Mouse (Mus musculus): ENCODE results near the gene Prtn3.

Prtn3 gene

DNA sequence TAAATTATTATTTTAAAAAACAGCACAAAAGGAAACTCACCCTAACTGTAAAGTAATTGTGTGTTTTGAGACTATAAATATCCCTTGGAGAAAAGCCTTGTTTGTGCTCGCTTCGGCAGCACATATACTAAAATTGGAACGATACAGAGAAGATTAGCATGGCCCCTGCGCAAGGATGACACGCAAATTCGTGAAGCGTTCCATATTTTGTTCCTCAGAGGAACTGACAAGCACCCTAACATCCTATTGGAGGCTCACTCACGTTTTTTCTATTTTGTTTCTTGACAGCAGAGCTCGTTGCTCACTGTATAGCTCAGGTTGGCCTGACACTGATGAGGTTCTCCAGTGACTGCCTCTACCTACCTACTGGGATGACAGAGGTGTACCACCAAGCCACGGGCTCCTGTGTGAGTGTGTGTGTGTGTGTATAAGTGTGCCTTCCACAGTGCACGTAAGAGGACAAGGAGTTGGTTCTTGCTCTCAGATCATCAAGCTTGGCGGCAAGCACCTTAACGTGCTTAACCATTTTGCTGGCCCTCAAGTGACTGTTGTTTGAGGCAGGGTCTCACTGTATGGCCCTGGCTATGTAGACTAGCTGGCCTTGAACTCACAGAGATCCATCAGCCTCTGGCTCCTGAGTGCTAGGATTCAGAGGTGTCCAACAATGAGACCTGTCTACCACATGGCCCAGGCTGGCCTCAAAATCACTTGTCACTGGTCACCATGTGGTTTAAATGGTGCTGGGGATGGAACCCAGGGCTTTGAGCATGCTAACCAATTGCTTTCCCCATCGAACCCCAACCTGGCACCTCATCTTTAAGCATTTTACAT lies 35.0 kb downstream of the Prtn3 start:
- no peak for DNase-seq (ENCODE audit: low spot score)

DNA sequence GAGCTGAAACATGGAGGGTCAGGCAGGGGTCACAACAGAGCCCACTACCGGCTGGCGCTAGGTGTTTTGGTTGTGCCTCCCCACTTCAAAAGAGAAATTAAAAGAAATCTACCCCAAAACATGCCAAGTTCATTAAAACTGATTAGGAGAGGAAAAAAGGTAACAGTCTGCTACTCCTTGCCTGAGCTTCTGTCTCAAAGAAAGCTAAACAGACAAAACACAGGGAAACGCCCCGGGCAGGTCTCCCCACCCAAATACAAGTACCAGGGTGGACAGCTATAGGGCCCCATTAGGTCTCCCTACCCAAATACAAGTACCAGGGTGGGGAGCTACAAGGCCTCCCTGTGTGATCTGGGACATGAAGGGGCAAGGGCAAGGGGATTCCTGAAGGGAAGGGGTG lies 36.3 kb downstream of the Prtn3 start, which contains the start of gene Gm26602:
Gene Gm26602, plus strand, starts transcription at position 301 of the 400 bp plus-strand sequence.
- no peak for DNase-seq (ENCODE audit: low spot score)

GRCm38 (mm10) chr10:79912412-79912811 lies 38.1 kb downstream of the Prtn3 start:
- no peak for DNase-seq (ENCODE audit: low spot score)

- DNase-seq (ENCODE audit: low spot score): peak; percentile 58
These were observed 40.1 kb downstream of the Prtn3 start for GRCm38 (mm10) chr10:79914131-79914947.

DNA sequence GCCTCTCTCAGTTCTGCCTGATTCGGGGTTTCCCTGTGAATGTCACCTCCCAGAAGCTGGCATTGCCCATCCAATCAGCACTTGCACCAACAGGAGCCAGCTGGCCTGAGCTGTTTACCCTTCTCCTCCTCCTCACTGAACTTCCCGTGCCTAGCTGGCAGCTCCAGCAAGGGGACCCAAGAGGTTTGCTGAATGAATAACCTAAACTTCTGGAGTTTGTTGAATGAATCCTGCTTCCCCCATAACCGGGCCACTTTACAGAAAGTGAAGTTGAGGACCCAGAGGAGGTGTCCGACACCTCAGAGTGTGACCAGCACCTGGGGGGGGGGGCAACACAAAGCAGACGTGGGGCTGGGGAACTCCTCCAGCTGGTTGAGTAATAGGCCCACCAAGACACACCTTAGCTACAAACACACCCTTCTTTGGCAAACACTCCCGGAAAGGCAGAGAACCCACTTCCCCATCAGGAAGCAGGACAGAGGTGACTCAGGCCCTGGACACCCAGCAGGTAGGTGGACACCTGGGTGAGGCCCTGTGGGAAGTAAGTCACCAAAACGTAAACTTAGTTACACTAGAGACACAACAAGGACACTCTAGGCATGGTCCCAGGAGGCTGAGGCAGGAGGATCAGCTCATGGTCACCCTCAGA lies 40.8 kb downstream of the Prtn3 start:
- no peak for DNase-seq (ENCODE audit: low spot score)

- no peak for DNase-seq (ENCODE audit: low spot score)
These were observed 41.8 kb downstream of the Prtn3 start for GRCm38 (mm10) chr10:79916081-79916480.

DNA sequence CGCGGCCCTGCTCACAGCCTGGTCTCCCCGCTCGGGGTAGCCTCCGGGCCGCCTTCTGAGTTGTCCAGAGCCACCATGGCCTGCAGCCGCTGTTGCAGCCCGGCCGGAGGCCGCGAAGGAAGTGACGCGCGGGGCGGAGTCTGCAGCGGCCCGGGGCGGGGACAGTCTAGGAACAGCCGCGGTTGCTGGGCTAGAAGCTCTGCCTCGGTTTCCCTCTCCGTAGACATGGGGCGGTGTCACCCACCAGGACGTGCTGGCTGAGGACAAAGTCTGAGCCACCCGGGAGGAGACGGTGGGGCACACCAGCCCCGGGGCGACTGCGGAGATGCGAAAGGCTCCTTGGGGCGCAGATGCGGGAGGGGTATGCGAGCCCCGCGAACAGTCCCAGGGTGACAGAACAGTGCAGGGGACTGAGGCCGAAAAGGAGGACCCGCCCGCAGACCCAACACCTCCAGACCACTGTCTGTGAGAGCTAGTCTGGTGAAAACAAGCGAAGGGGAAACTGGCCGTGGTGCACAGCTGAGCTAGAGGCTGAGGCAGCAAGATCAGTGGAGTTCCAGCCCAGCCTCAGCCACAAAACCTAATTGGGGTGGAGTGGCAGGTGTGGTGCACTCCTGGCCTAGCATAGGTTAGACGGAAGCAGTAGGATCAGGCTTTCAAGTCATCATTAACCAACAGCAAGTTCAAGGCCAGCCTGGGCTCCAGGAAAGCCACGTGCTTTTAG lies 42.7 kb downstream of the Prtn3 start, which contains the start of gene Kiss1r:
Gene Kiss1r, plus strand, starts transcription at position 164 of the 724 bp plus-strand sequence.
- peak; percentile 91 for DNase-seq (ENCODE audit: low spot score)

DNA sequence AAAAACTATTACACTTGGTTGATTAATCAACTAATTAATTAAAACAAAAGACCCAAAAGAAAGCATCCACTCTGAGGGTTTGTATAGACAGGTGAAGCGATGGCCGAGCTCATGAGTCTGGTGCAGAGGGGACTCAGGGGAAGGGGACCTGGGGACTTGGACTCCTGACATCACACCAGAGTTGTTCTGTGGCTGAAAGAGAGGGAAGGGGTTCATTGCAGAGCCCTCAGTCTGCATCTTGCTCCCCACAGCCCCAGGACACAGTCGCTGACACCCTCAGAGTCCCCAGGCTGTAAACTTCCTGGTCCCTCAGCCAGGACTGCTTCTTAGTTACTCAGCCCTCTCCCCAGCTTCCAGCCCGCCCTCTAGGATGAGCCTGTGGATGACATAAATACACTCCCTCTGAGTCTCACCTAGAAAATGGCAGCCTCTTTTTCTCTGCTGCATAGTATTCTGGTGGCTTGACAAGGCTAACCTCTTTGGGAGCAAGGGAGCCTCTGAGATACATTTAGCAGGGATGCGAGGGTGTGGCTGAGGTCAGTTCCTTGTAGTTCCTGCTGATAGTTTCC lies 43.3 kb downstream of the Prtn3 start:
- no peak for DNase-seq (ENCODE audit: low spot score)

- peak; percentile 85 for DNase-seq (ENCODE audit: low spot score)
These were observed 44.2 kb downstream of the Prtn3 start for GRCm38 (mm10) chr10:79918231-79919078.

DNA sequence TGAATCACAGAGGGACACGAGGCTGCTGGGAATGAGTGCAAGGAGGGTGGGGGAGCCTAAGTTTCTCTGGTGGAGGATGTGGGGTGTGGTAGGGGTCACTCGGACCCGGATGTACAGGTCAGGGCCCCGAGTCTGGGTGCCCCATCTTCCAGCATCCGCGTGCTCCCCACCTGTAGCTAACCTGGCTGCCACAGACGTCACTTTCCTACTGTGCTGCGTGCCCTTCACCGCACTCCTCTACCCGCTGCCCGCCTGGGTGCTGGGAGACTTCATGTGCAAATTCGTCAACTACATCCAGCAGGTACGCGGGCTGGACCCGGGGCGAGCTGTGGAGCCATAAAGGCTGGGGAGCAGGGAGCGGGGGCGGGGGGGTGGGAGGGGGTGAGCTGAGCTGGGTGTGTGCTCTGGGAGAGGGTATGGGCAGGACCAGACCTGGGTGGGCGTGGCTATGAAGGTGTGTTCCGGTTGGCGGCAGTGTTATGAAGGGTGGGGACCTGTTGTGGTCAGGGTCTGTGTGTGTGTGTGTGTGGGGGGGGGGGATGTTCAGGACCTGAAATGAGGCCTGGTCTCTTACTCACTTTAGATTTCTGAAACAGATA lies 45.1 kb downstream of the Prtn3 start:
- peak; percentile 59 for DNase-seq (ENCODE audit: low spot score)

- DNase-seq (ENCODE audit: low spot score): no peak
These were observed 46.0 kb downstream of the Prtn3 start for GRCm38 (mm10) chr10:79920056-79920890.

DNA sequence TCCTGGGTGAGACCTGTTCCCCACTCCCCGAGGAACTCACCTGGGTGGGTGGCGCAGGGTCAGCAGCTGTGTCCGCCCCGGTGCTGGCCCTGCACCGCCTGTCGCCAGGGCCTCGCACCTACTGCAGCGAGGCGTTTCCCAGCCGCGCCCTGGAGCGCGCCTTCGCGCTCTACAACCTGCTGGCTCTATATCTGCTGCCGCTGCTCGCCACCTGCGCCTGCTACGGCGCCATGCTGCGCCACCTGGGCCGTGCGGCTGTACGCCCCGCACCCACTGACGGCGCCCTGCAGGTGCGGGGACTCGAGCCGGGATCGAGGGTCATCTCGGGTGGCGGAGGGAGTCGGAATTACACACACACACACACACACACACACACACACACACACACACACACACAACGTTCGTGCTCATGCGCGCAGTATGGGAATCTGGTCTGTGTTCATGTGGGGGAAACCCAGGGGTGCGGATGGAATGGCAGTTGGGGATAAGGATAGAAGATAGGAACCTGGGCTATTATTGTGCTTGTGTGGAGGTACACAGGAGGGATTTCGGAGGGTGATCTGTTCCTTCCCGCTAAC lies 46.8 kb downstream of the Prtn3 start, which contains the start of gene R3hdm4:
Gene R3hdm4, minus strand, starts transcription at position 251 of the 578 bp plus-strand sequence.
- no peak for DNase-seq (ENCODE audit: low spot score)

DNA sequence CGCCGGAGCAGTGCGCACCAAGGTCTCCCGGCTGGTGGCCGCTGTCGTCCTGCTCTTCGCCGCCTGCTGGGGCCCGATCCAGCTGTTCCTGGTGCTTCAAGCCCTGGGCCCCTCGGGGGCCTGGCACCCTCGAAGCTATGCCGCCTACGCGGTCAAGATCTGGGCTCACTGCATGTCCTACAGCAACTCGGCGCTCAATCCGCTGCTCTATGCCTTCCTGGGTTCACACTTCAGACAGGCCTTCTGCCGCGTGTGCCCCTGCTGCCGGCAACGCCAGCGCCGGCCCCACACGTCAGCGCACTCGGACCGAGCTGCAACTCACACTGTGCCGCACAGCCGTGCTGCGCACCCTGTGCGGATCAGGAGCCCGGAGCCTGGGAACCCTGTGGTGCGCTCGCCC lies 47.3 kb downstream of the Prtn3 start:
- DNase-seq (ENCODE audit: low spot score): no peak

- DNase-seq (ENCODE audit: low spot score): peak; percentile 94
These were observed 50.9 kb downstream of the Prtn3 start for GRCm38 (mm10) chr10:79924998-79925784.

GRCm38 (mm10) chr10:79925785-79926490 lies 51.7 kb downstream of the Prtn3 start:
- DNase-seq (ENCODE audit: low spot score): peak; percentile 51

DNA sequence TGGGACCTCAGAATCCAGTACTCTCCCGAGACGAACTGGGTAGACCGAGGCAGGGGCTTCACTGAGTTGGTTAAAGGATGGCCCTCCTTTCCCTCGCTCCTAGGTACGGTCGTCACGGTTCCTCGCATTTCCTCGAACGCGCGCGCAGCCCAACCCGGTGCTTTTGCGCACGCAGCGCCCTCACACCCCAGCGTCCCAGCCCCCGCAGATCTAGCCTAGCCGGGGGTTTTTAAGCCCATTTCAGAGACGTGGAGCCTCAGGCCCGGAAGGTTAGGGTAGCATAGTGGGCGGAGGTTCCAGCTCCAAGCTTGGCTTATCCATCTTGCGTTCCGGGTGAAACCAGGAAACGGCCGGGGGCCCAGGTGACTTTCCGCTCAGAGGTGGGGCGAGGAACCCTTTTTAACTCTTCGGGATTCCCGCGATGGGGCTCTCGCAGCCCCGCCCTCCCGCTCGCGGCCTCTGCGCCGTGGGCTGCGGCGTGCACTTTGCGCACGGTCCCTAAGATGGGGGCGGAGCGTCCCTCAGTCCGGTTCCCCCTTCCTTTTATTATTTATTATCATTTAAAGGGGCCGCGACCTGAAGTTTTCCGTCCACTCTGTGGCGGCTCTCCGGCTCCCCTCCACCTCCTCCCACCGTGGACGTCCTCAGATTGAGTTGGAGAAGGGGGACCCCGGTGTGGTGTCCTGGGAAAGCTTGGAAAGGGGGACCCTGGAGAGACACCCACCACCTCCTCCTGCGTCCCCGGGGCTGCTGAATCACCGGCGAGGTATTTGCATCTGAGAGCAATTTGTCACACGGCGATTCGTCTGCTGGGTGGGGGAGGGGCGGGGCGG lies 52.4 kb downstream of the Prtn3 start, which contains the start of gene Arid3a:
Gene Arid3a, plus strand, starts transcription at position 553 of the 833 bp plus-strand sequence.
- DNase-seq (ENCODE audit: low spot score): peak; percentile 99
